Comparison of ENCODE assay signal across 7 mouse cellular contexts in genomic region chr6:129232842-129233205, GRCm38 (mm10). TPM values are rescaled to one million over a fixed set of nuclear protein-coding genes. Genes with fewer than 3 reads are reported as not detected.
DNase-seq lines count a peak whose midpoint lies in the region; ATAC-seq lines count a peak whose summit lies in the region.

No protein-coding gene starts in this region.

- DNase-seq in right cerebral cortex, postnatal 10 days (ENCODE audit: low spot score in 2 of 2), result peak; percentile 37 to 48
- DNase-seq in right cerebral cortex, adult 2 months (ENCODE audit: low spot score in 2 of 2), result no peak
- peak; percentile 87 for DNase-seq in c-Kit-positive CD71-positive TER-119-negative erythroid progenitor cells, embryonic 14.5 days (ENCODE audit: low read depth)
- DNase-seq in kidney, postnatal 25 days, result peak; percentile 38 to 64
- DNase-seq in cerebellum, postnatal 36 days, result no peak
- DNase-seq in embryo, embryonic 9.5 days (ENCODE audit: extremely low spot score), result no peak

- peak; percentile 67 for ATAC-seq in monocyte, adult 5-6 weeks (replicated peaks; ENCODE audit: insufficient number of reproducible peaks, low FRiP score, low TSS enrichment, poor library complexity, severe bottlenecking)

RNA-seq across cellular contexts. Expression of gene Cd69, which starts 42.4 kb away (rescaled TPM):
- 122 to 324 TPM (median 301 TPM) in 3 replicates for total RNA-seq in monocyte, adult 5-6 weeks (2017)

RNA-seq across cellular contexts. Expression of gene Clec2d, which starts 52.4 kb away (rescaled TPM):
- 222 to 328 TPM (median 282 TPM) in 3 replicates for total RNA-seq in monocyte, adult 5-6 weeks (2017)

Comparison
In these comparisons a context has a peak if more than half of its experiments do, and no peak if none do; other contexts are left out.
1. DNase-seq: peak in right cerebral cortex, postnatal 10 days (2 of 2), c-Kit-positive CD71-positive TER-119-negative erythroid progenitor cells, embryonic 14.5 days (single experiment) and kidney, postnatal 25 days (2 of 2); none in right cerebral cortex, adult 2 months (0 of 2), cerebellum, postnatal 36 days (0 of 2) and embryo, embryonic 9.5 days (single experiment).